Mouse (Mus musculus): ENCODE data around the gene Rbm47. TPM values are rescaled to one million over a fixed set of nuclear protein-coding genes. Genes with fewer than 3 reads are reported as not detected.

Gene Rbm47
- polyA plus RNA-seq, 1 experiment from 2014 or later, result 5.1 TPM

- no peak overlapping the region for H3K27ac ChIP-seq (replicated peaks)
- ATAC-seq (replicated peaks), result no peak
- no peak overlapping the region for H3K9ac ChIP-seq (replicated peaks)
- no peaks in the 10 kb centered on the region for H3K4me1 ChIP-seq
- no peaks in the 10 kb centered on the region for H3K36me3 ChIP-seq
- no peaks in the 10 kb centered on the region for H3K27me3 ChIP-seq
- H3K4me3 ChIP-seq, result no peak overlapping the region
- H3K4me2 ChIP-seq (replicated peaks), result no peak overlapping the region
- H3K9me3 ChIP-seq, result no peaks in the 10 kb centered on the region
- WGBS, result 93% methylated on average over 7 of the region's 7 CpGs
These were observed 94.4 kb downstream of the Rbm47 start for GRCm38 (mm10) chr5:66078491-66079012.

DNA sequence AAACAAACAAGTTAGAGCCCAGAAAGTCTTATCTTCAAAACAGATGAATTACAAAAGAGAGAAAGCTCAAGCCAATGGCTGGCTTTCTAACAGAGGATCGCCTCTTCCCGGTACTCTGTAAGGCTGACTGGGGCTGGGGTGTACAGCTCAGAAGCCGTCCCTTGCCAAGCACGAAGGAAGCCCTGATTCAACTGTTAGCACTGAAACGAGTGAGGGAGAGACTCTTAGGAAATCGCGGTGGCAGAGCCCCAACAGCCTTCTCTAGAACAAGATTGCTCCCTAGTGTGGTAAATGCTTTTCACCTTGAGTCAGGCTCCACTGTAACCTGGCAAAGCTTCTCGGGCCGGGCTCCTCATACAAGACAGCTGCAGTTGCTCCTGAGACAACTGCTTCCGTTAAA, 95.5 kb downstream of the Rbm47 start:
- Histone ChIP-seq H3K4me3 (no peak overlapping the region), H3K4me1 (no peaks in the 10 kb centered on the region), H3K4me2 (replicated peaks) (no peak overlapping the region), H3K27ac (replicated peaks) (no peak overlapping the region), H3K36me3 (no peaks in the 10 kb centered on the region), H3K9me3 (no peaks in the 10 kb centered on the region), H3K9ac (replicated peaks) (no peak overlapping the region), H3K27me3 (no peaks in the 10 kb centered on the region)
- ATAC-seq (replicated peaks), result no peak
- 41% methylated on average over 10 of the region's 10 CpGs for WGBS

DNA sequence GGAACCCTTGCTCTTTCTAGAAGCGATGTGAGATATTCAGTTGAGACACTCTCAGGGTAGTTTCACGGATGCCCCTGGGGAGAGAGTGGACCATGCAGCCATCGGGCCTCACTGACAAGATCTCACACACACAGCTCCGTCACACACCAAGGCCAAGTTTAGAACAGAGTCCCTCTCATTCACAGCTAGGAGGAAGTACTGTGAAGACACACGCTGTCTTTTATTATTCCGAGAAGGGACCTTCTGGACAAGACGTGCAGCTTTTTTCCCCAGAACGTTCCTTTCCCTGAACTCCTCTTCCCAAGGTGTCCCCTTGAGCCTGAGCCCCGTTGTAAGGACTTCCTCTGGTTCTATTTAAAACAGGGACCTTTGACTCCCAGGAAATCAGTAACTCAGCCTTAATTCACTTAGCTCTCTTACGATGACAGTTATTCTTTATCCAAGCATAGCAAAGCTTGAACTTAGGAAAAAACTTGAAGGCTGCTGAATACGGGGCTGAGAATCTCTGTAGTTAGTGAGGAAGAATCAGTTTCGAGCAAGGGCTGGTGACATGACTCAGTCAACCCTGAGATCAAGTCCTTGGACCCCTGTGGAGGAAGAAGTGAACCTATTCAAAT, 96.1 kb downstream of the Rbm47 start:
- Histone ChIP-seq H3K9me3 (no peaks in the 10 kb centered on the region), H3K27me3 (no peaks in the 10 kb centered on the region), H3K9ac (replicated peaks) (no peak overlapping the region), H3K36me3 (no peaks in the 10 kb centered on the region), H3K4me1 (no peaks in the 10 kb centered on the region), H3K4me3 (no peak overlapping the region), H3K27ac (replicated peaks) (no peak overlapping the region), H3K4me2 (replicated peaks) (no peak overlapping the region)
- ATAC-seq (replicated peaks), result no peak
- WGBS, result 78% methylated on average over 12 of the region's 12 CpGs

DNA sequence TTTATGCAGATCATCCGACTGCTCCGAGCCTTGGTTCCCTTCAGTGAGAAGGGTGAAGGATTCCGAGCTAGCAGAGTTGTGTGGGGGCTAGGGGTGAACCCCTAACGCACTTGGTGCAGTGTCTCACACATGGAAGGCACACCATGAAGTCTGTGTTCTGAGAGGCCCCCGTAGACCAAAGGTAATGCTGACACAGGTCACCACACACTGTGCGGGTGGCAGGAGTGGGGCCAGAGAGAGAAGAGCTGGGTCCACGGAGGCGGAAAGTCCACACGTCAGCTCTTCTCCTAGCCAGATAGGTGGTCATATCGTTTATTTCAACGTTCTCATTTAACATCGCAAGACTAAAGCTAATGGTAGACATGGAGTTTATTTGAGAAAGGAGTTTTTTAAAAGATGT, 97.0 kb downstream of the Rbm47 start:
- 93% methylated on average over 12 of the region's 12 CpGs for WGBS
- Histone ChIP-seq H3K4me3 (no peak overlapping the region), H3K27ac (replicated peaks) (no peak overlapping the region), H3K9me3 (no peaks in the 10 kb centered on the region), H3K4me1 (no peaks in the 10 kb centered on the region), H3K4me2 (replicated peaks) (no peak overlapping the region), H3K9ac (replicated peaks) (no peak overlapping the region), H3K27me3 (no peaks in the 10 kb centered on the region), H3K36me3 (no peaks in the 10 kb centered on the region)
- ATAC-seq (replicated peaks), result no peak

- H3K4me3 ChIP-seq, result no peak overlapping the region
- H3K27ac ChIP-seq (replicated peaks), result no peak overlapping the region
- no peak for ATAC-seq (replicated peaks)
- no peak overlapping the region for H3K9ac ChIP-seq (replicated peaks)
- H3K9me3 ChIP-seq, result no peaks in the 10 kb centered on the region
- no peaks in the 10 kb centered on the region for H3K27me3 ChIP-seq
- no peaks in the 10 kb centered on the region for H3K36me3 ChIP-seq
- no peaks in the 10 kb centered on the region; the same call in 1 of the 2 replicates for H3K4me1 ChIP-seq
- no peak overlapping the region for H3K4me2 ChIP-seq (replicated peaks)
- 91% methylated on average over 9 of the region's 9 CpGs for WGBS
These were observed 97.9 kb downstream of the Rbm47 start for GRCm38 (mm10) chr5:66075032-66075488.

- no peaks in the 10 kb centered on the region for H3K36me3 ChIP-seq
- H3K4me2 ChIP-seq (replicated peaks), result no peak overlapping the region
- H3K27ac ChIP-seq (replicated peaks), result no peak overlapping the region
- no peak for ATAC-seq (replicated peaks)
- H3K4me1 ChIP-seq, result peaks cover 7% of the 10 kb centered on the region
- no peaks in the 10 kb centered on the region for H3K9me3 ChIP-seq
- H3K27me3 ChIP-seq, result no peaks in the 10 kb centered on the region
- 92% methylated on average over 5 of the region's 5 CpGs for WGBS
- H3K4me3 ChIP-seq, result no peak overlapping the region
- no peak overlapping the region for H3K9ac ChIP-seq (replicated peaks)
These were observed 98.7 kb downstream of the Rbm47 start for GRCm38 (mm10) chr5:66074235-66074634.

- Histone ChIP-seq H3K4me2 (replicated peaks) (no peak overlapping the region), H3K36me3 (no peaks in the 10 kb centered on the region), H3K4me3 (no peak overlapping the region), H3K27ac (replicated peaks) (no peak overlapping the region), H3K9ac (replicated peaks) (no peak overlapping the region), H3K27me3 (no peaks in the 10 kb centered on the region), H3K4me1 (peaks cover 7% of the 10 kb centered on the region), H3K9me3 (no peaks in the 10 kb centered on the region)
- WGBS, result 83% methylated on average over 12 of the region's 12 CpGs
- ATAC-seq (replicated peaks), result no peak
These were observed 99.2 kb downstream of the Rbm47 start for GRCm38 (mm10) chr5:66073604-66074164.

GRCm38 (mm10) chr5:66071722-66072121, 101.2 kb downstream of the Rbm47 start:
- 94% methylated on average over 8 of the region's 8 CpGs for WGBS

DNA sequence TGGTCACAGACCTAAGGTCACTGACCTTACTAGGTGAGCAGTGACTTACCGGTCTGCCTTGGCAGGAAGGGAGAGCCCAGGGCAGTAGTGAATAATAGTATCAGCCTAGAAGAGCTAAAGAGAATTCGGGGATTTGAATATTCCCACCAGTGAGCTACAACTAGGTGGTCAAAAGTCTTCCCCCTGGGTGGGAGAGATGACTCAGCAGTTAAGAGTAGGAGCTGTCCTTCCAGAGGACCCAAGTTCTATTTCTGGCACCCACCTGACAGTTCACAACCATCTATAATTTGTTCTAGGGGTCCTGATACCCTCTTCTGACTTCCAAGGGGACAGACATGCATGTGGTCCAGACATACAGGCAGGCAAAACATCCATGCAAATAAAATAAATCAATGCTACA, 102.6 kb downstream of the Rbm47 start:
- H3K9ac ChIP-seq (replicated peaks), result no peak overlapping the region
- WGBS, result 62% methylated on average over 2 of the region's 2 CpGs
- no peak overlapping the region for H3K4me2 ChIP-seq (replicated peaks)
- H3K27ac ChIP-seq (replicated peaks), result no peak overlapping the region
- H3K27me3 ChIP-seq, result no peaks in the 10 kb centered on the region
- H3K4me1 ChIP-seq, result peaks cover 7% of the 10 kb centered on the region
- H3K9me3 ChIP-seq, result no peaks in the 10 kb centered on the region
- no peak for ATAC-seq (replicated peaks)
- no peak overlapping the region for H3K4me3 ChIP-seq
- H3K36me3 ChIP-seq, result no peaks in the 10 kb centered on the region

More at GRCm38 (mm10) chr5:66071722-66072121, 101.2 kb downstream of the Rbm47 start:
- Histone ChIP-seq H3K36me3 (no peaks in the 10 kb centered on the region), H3K27ac (replicated peaks) (no peak overlapping the region), H3K4me3 (no peak overlapping the region), H3K9me3 (no peaks in the 10 kb centered on the region), H3K4me2 (replicated peaks) (no peak overlapping the region), H3K9ac (replicated peaks) (no peak overlapping the region), H3K27me3 (no peaks in the 10 kb centered on the region), H3K4me1 (peaks cover 7% of the 10 kb centered on the region)
- no peak for ATAC-seq (replicated peaks)

DNA sequence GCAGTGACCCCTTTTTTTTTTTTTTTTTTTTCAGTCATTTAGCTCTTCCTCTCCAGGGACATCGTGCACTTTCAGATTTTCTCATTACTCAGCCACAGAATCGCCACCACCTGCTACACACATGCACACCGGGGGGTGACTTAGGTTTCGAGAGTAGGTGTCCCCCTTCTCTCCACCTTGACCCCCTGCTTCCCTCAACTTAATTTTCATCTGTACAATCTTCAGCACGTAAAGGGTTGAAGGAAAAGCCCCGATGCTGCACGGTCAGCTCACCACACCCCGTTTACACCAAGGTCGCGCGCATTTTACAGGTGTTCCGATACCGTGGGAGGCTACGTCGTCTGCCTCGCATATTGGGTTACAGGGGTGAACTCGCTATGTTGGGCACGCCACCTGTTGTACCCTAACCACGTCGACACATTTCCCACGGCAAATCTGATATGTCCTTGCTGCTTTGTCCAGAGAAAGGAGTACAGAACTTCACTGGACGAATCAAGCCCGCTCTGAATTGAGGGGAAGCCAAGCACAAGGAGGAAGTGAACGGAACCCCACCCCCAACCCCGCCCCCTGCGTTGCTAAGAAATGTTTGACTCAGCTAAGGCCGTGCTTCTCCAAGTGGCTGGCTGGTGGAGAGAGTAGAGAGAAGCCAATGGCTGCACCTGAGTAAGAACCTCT, 103.3 kb downstream of the Rbm47 start:
- WGBS, result 3% methylated on average over 27 of the region's 27 CpGs
- no peaks in the 10 kb centered on the region for H3K27me3 ChIP-seq

DNA sequence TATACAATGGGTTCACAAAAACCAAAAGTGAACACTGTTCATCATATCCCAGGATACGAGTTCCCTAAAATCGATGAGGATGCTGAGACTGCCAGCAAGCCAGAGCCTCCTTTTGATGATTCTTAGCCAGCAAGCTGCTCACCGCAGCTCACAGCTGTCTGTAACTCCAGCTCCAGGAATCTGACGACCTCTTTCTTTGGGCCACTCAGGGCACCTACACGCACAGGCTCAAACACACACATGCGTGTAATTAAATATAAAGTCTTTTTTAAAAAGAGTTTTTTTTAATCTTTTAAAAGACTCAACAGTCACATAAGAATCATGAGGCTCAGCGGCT, 103.8 kb downstream of the Rbm47 start:
- no peak overlapping the region; the same call in 1 of the 2 replicates for H3K4me3 ChIP-seq

More for the DNA sequence above, 103.3 kb downstream of the Rbm47 start:
- H3K9ac ChIP-seq (replicated peaks), result no peak overlapping the region
- peaks cover 7% of the 10 kb centered on the region for H3K4me1 ChIP-seq
- H3K4me2 ChIP-seq (replicated peaks), result peak overlapping the region; percentile 54
- no peak overlapping the region for H3K27ac ChIP-seq (replicated peaks)
- no peaks in the 10 kb centered on the region for H3K36me3 ChIP-seq
- no peaks in the 10 kb centered on the region for H3K9me3 ChIP-seq
- peak; percentile 46; the same call in 1 of the 2 replicates for ATAC-seq (replicated peaks)
- H3K4me3 ChIP-seq, result peak overlapping the region; percentile 31

More for the DNA sequence above, 103.8 kb downstream of the Rbm47 start:
- H3K27me3 ChIP-seq, result no peaks in the 10 kb centered on the region
- 35% methylated on average over 7 of the region's 7 CpGs for WGBS
- no peak for ATAC-seq (replicated peaks)
- no peak overlapping the region for H3K27ac ChIP-seq (replicated peaks)
- H3K36me3 ChIP-seq, result no peaks in the 10 kb centered on the region
- peak overlapping the region; percentile 54; the same call in 1 of the 2 replicates for H3K4me2 ChIP-seq (replicated peaks)
- H3K4me1 ChIP-seq, result peaks cover 7% of the 10 kb centered on the region
- H3K9me3 ChIP-seq, result no peaks in the 10 kb centered on the region
- H3K9ac ChIP-seq (replicated peaks), result no peak overlapping the region
